Mouse (Mus musculus) small intestine, adult 2 months (tissue): ENCODE measurements around the gene Olfr68. TPM values are rescaled to one million over a fixed set of nuclear protein-coding genes. Genes with fewer than 3 reads are reported as not detected.
"Not testable (repeated sequence)": the region's sequence is repeated elsewhere in the genome, so short reads cannot be mapped to it uniquely, and the experiment has no call there.

ENCODE experiments used
- H3K27ac ChIP-seq: fragments of 200-500 bp; 2 replicates; pipeline ENCODE4 v1.5.1; 2012; ENCODE audit warnings: low read depth, low read length, control low read depth, inconsistent platforms; ENCODE audit not compliant: insufficient read depth
- H3K27me3 ChIP-seq: fragments of 200-500 bp; 2 replicates; pipeline ENCODE4 v1.6.1; 2012; ENCODE audit warnings: mild to moderate bottlenecking, moderate library complexity, low read length, inconsistent platforms; ENCODE audit not compliant: control insufficient read depth, insufficient read depth
- H3K36me3 ChIP-seq: fragments of 200-500 bp; 2 replicates; pipeline ENCODE4 v1.6.1; 2012; ENCODE audit warnings: mild to moderate bottlenecking, low read length, control low read depth, inconsistent platforms; ENCODE audit not compliant: control insufficient read depth, insufficient read depth
- H3K4me1 ChIP-seq: fragments of 200-500 bp; 2 replicates; pipeline ENCODE4 v1.6.1; 2012; ENCODE audit warnings: low read length, inconsistent platforms, mixed read lengths; ENCODE audit not compliant: control insufficient read depth, insufficient read depth, insufficient read length
- H3K4me3 ChIP-seq: fragments of 200-500 bp; 2 replicates; pipeline ENCODE4 v1.5.1; 2012; ENCODE audit warnings: low read depth, mild to moderate bottlenecking, control low read depth, inconsistent platforms, low read length, moderate library complexity
- CTCF ChIP-seq: fragments of 200-500 bp; IDR thresholded peaks from 2 replicates; pipeline ENCODE4 v1.5.1; 2012; ENCODE audit warnings: low read depth, mild to moderate bottlenecking, control low read depth, inconsistent platforms, low read length, moderate library complexity, mixed read lengths; ENCODE audit not compliant: insufficient replicate concordance, insufficient read length; ENCODE audit errors: extremely low read depth
- POLR2A ChIP-seq: fragments of 200-500 bp; IDR thresholded peaks from 2 replicates; pipeline ENCODE4 v1.6.1; 2012; ENCODE audit warnings: low read depth, mild to moderate bottlenecking, control low read depth, inconsistent platforms, low read length, moderate library complexity
- WGBS: fragments of 180-500 bp; shearing (Covaris S2); methylation state at CpG from one replicate; pipeline ENCODE4 v1.1.7; 2018; 5-methylcytosine and 5-hydroxymethylcytosine counted together
- polyA plus RNA-seq: library from polyadenylated mRNA; depleted of rRNA; stranded (reverse); fragments of >200 nt; gene quantifications from 2 replicates; pipeline ENCODE4 v1.2.3, GENCODE M21; 2012

The Olfr68 gene
- polyA plus RNA-seq, 1 experiment = not detected

DNA sequence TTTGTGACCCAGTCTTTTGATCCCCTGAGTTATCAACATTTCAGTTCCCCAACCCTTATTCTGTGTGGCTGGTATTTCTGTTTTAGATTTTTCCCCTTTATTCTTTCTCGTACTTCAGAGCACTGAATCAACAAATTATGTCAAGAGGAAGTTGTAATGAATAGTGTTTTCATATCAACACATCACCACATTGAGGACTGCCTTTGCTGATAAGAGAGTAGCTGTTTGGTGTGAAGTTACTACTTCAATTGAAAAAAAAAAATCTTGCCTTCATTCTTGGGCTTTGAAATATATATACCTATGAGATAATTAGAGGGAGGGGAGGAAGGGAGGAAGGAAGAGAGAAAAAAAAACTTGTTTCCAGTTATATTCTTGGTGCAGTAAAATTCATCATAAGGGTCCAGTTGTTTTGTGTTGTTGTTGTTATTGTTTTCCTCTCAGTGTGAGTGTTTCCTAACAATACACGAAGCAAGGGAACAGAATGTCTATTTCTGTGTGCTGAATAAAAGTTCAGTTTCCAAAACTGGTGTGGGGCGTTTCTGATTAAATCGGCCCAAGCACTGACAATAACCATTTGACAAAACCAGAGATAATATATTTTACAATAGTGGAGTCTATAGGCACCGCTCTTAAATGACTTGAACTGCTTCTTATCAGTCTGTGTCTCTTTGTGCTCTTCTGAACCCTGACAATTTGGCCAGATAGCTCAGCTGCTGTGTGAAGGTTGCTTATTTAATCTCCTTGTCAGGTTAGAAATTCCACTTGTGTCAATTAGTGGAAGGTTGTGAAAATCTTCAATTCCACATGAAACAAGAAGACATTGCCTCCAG is 29.7 kb upstream of the Olfr68 start:
- Histone ChIP-seq H3K4me1 (no peaks in the 10 kb centered on the region), H3K27me3 (no peaks in the 10 kb centered on the region), H3K4me3 (no peak overlapping the region), H3K36me3 (no peaks in the 10 kb centered on the region), H3K27ac (no peak overlapping the region)
- 27% methylated on average over 5 of the region's 5 CpGs for WGBS
- TF ChIP-seq POLR2A (no peak), CTCF (no peak)

- not testable (repeated sequence) for H3K27ac ChIP-seq, H3K4me1 ChIP-seq, H3K36me3 ChIP-seq, H3K4me3 ChIP-seq, H3K27me3 ChIP-seq
- 67% methylated on average over 2 of the region's 2 CpGs for WGBS
These were observed 28.6 kb upstream of the Olfr68 start for GRCm38 (mm10) chr7:103808120-103808519.

DNA sequence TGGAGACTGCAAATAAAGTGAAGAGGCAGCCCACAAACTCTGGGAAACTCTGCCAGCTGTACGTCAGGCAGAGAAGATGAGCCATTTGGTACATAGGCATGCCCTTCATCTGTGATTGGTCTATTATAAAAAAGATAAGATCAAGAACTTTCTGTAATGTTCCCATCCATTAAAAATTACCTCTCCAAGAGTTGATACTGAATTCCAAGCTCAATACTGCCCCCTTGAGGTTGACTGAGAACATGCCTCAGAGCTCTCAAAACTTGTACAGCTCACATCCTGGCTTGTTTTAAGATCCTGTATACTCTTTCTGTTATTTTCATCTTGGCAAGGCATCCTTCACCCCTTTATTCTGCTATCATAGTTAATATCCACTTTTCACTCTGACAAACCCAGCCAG is 27.4 kb upstream of the Olfr68 start:
- no peak overlapping the region for H3K4me3 ChIP-seq
- WGBS = 34% methylated on average over 1 of the region's 1 CpGs
- no peaks in the 10 kb centered on the region for H3K4me1 ChIP-seq
- H3K27ac ChIP-seq = no peak overlapping the region
- no peaks in the 10 kb centered on the region for H3K36me3 ChIP-seq
- no peak for TF ChIP-seq POLR2A
- TF ChIP-seq CTCF = no peak
- no peaks in the 10 kb centered on the region for H3K27me3 ChIP-seq

GRCm38 (mm10) chr7:103792669-103793388 is 13.3 kb upstream of the Olfr68 start:
- Histone ChIP-seq H3K4me1 (no peaks in the 10 kb centered on the region), H3K27ac (no peak overlapping the region)
- WGBS = 24% methylated on average over 4 of the region's 4 CpGs

DNA sequence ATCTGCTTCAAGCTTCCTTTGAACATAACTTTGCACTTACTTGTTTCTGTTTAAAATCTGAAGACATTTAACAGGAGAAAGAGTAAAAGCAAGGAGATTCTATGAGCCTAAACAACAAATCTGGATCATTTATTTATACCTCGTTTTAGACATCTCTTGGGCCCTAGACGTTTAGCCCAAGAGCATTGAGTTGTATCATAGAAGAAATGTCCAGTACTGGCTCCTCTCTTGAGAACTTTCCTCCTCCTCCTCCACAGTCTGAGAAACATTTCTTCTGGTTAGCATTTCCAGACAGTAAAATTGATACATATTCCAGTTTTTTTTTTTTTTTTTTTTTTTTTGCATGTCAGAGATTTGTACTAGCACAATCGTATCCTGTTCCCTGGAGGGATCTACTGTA is 12.2 kb upstream of the Olfr68 start, which contains the start of gene Olfr67:
Gene Olfr67, minus strand, starts transcription at position 101 of the 400 bp plus-strand sequence.
- Histone ChIP-seq H3K4me1 (no peaks in the 10 kb centered on the region), H3K36me3 (no peaks in the 10 kb centered on the region), H3K27ac (no peak within 1 kb of the TSS), H3K4me3 (no peak within 1 kb of the TSS), H3K27me3 (no peaks in the 10 kb centered on the region)
- 73% methylated on average over 3 of the region's 3 CpGs for WGBS
- TF ChIP-seq CTCF (no peak), POLR2A (no peak)

More at GRCm38 (mm10) chr7:103792669-103793388, 13.3 kb upstream of the Olfr68 start:
- no peaks in the 10 kb centered on the region for H3K36me3 ChIP-seq
- no peak overlapping the region for H3K4me3 ChIP-seq
- no peaks in the 10 kb centered on the region for H3K27me3 ChIP-seq
- no peak for TF ChIP-seq POLR2A
- no peak for TF ChIP-seq CTCF

DNA sequence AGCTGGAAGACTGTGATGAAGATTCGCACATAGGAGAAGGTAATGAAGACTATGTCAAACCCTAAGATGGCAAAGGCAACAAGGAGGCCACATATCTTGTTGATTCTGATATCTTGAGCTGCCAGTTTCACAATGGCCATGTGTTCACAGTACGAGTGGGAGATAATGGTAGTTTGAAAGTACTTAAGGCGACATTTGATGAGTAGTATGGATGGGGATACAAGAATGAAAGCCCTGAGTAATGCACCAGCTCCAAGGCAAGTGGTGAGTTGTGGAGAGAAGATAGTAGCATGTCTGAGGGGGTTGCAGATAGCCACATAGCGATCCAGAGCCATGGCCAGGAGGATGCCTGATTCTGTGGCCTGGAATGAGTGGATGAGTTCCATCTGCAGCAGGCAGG is 1.8 kb downstream of the Olfr68 start:
- not testable (repeated sequence) for H3K4me3 ChIP-seq, H3K27me3 ChIP-seq, H3K27ac ChIP-seq, H3K4me1 ChIP-seq, H3K36me3 ChIP-seq
- WGBS = 73% methylated on average over 4 of the region's 4 CpGs

GRCm38 (mm10) chr7:103771494-103771893 is 8.0 kb downstream of the Olfr68 start, which contains the start of gene Olfr69:
Olfr69 (minus strand) TSS chr7:103771594.
- H3K27ac ChIP-seq = no peak within 1 kb of the TSS
- no peak within 1 kb of the TSS for H3K4me3 ChIP-seq
- no peaks in the 10 kb centered on the region for H3K36me3 ChIP-seq
- TF ChIP-seq CTCF (no peak), POLR2A (no peak)
- no peaks in the 10 kb centered on the region for H3K4me1 ChIP-seq
- WGBS = 64% methylated on average over 2 of the region's 2 CpGs
- H3K27me3 ChIP-seq = no peaks in the 10 kb centered on the region

DNA sequence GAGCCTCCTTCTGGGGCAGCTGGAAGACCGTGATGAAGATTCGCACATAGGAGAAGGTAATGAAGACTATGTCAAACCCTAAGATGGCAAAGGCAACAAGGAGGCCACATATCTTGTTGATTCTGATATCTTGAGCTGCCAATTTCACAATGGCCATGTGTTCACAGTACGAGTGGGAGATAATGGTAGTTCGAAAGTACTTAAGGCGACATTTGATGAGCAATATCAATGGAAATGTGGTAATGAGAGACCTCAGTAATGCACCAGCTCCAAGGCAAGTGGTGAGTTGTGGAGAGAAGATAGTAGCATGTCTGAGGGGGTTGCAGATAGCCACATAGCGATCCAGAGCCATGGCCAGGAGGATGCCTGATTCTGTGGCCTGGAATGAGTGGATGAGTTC is 11.8 kb downstream of the Olfr68 start:
- not testable (repeated sequence) for H3K4me3 ChIP-seq, H3K27me3 ChIP-seq, H3K4me1 ChIP-seq, H3K36me3 ChIP-seq, H3K27ac ChIP-seq
- whole genome bisulfite sequencing = 91% methylated on average over 6 of the region's 6 CpGs

- not testable (repeated sequence) for H3K4me3 ChIP-seq, H3K27me3 ChIP-seq, H3K27ac ChIP-seq, H3K36me3 ChIP-seq, H3K4me1 ChIP-seq
- 68% methylated on average over 6 of the region's 6 CpGs for WGBS
These were observed 17.3 kb downstream of the Olfr68 start for GRCm38 (mm10) chr7:103762212-103762611.
